Mouse (Mus musculus): ENCODE data around the gene Extl2.

Extl2 gene

GRCm38 (mm10) chr3:116009622-116010344 lies 2.5 kb downstream of the Extl2 start:
- no peak for DNase-seq

- no peak for DNase-seq
These were observed 7.6 kb downstream of the Extl2 start for GRCm38 (mm10) chr3:116014901-116015300.

DNA sequence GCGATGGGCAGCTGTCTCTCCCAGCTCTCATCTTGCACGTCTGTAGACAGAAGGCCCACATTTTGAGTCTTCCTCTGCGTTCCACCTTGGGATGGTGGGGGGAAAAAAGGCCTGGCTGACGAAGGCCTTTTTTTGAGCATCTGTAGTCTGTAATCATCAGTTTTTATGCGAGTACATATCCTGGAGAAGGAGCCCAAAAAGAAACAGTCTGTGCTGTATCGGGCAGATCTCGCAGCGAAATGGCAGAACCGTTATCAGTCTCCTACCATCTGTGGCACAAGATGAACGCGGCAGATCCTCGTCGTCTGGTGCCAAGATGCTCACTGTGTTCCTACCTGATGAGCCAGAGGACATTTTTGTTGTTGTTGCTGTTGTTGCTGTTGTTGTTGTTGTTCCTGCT lies 8.9 kb downstream of the Extl2 start:
- no peak for DNase-seq

- no peak for DNase-seq
These were observed 11.3 kb downstream of the Extl2 start for GRCm38 (mm10) chr3:116018606-116019005.

DNA sequence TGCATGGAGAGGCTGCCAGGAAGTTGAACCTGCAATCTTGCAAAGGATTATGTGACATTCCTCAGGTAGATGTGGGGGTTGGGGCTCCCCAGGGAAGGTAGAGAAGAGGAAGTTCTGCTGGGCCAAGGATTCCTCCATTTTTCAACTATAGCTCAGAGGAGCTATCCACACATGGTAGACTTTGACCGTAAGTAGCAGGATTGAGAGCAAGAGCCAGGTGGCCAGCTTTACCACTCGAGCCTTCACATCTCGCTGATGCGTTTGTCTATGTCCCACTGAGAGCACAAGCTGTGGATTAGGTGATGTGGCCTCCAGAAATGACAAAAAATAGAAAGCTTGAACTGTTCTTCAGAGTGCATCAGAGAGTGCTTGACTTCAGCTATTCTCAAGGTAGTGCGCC lies 11.9 kb downstream of the Extl2 start:
- no peak for DNase-seq

- no peak for DNase-seq
These were observed 17.0 kb downstream of the Extl2 start for GRCm38 (mm10) chr3:116024236-116024635.

DNA sequence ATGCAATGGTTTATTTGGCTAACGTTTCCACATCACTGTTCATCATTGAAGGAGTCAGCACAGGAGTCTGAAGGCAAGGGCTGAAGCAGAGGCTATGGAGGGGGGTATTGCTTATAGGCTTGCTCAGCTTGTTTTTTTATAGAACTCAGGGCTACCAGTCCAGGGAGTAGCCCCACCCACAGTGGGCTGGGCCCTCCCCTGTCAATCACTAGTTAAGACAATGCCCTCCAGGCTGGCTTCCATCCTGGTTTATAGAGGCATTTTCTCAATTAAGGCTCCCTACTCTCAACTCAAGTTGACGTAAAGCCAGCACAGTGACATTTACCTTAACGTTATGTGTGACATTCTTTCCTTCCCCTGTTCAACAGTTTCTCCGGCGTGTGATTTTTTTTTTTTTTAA lies 17.4 kb downstream of the Extl2 start:
- DNase-seq: no peak

DNA sequence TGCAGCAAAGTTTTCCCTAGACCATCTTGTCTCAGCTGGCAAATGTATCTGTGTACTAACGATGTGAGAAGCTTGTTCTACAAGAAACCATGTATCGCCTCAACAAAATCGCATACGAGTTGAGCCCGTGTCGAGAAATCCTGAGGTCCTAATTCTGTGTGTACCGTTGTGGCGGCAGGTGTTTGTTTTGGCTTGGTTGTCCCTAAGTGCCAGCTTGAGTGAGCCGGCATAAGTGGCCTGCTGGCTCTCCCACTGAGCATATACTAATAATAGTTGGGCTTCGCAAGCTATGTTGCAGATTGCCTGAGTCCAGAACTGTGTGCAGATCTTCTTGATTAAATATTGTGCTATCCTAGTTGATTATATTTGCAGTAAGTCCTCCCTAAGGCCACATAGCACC lies 18.4 kb downstream of the Extl2 start:
- DNase-seq: no peak

- DNase-seq: no peak
These were observed 19.7 kb downstream of the Extl2 start for GRCm38 (mm10) chr3:116026996-116027395.

DNA sequence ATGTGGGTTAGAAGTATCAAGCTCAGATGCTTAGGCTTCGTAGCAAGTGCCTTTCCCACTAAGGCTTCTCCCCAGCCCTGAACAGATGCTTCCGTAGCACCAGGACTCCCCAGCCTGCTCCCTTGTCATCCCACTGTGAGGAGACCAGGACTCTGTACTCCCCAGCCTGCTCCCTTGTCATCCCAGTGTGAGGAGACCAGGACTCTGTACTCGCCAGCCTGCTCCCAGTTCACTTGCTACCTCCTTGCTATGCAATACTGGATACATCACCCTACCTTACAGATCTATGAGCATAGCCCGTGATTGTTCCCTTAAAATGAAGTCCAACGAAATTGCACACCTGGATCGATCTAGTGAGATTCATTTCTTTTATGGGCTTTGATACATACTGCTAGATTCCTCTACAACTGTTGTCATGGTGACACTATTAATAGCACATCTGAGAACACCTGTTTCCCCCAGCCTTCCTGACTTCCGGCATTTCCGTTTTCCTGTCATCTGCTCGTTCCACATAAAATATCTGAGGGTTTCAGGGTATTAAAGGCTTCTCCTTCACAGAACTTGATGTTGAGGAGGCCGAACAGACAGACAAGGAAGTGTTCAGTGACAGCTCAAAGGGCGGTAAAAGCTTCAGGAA lies 23.0 kb downstream of the Extl2 start:
- no peak for DNase-seq

DNA sequence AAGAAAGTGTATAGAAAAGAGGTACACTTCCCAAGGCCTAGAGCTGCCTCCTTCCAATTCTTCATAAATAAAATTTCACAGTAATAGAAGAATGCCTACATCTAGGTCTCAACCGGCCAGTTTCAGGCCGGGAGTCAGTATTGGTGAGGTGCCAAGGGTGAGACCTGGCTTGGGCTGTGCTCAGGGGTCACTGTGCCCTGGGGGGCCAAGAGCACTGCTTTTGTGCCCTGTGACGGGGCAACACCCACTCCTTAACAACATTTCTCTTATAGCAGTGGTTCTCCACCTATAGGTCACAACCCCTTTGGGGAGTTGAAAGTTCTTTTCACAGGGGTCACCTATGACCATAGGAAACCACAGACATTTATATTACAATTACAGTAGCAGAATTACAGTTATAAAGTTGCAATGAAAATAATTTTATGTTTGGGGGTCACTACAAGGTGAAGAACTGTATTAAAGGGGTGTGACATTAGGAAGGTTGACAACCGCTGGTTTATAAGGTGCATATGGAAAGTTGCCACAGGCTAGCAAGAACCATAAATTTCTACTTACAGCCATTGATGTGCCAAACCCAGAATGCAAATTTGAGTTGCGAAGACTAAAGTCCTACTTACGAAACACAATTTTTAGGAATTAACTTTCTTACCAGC lies 26.1 kb downstream of the Extl2 start:
- DNase-seq: no peak

GRCm38 (mm10) chr3:116033871-116034222 lies 26.6 kb downstream of the Extl2 start:
- peak in 1 of 2 experiments; percentile 25 for DNase-seq

GRCm38 (mm10) chr3:116040776-116041175 lies 33.5 kb downstream of the Extl2 start:
- peak in 1 of 2 experiments; percentile 14 for DNase-seq

- DNase-seq: no peak
These were observed 38.7 kb downstream of the Extl2 start for GRCm38 (mm10) chr3:116046000-116046399.

DNA sequence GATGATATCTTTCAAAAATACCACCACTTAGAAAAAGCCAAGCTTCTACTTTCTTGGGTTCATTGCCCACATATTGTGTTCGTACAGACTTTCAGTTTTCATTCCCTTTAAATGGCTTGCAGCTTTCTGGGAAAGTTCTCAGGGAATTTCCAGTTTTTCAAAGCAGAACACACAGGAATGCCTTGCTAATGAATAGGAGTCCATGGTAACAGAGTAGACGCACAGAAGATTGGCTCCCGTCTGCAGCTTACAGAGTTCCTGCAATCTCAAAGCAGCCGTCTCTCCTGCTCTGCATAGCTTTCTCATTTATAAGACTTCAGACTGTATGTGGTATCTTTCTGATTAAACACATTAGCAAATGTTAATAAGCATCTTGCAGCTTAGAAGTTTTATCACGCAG lies 39.8 kb downstream of the Extl2 start:
- no peak for DNase-seq

DNA sequence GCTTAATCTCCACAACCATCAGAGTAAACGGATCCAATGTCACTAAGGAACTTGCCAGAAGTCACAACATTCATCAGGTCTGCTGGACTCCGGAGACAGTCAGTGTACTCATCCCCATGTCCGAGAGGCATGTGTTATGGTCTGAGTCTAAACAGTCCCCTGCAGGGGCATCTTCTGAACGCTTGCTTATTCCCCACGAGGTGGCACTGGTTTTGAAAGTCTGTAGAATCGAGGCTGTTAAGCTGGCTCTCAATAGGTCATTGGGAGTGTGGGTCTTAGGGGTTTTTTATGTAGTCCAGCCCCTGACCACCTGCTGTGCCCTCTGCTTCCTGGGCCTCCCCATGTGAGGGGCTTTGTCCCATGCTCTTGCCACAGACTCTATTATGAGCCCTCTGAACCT lies 49.8 kb downstream of the Extl2 start:
- DNase-seq: no peak

GRCm38 (mm10) chr3:116060320-116060719 lies 53.1 kb downstream of the Extl2 start:
- DNase-seq: no peak

DNA sequence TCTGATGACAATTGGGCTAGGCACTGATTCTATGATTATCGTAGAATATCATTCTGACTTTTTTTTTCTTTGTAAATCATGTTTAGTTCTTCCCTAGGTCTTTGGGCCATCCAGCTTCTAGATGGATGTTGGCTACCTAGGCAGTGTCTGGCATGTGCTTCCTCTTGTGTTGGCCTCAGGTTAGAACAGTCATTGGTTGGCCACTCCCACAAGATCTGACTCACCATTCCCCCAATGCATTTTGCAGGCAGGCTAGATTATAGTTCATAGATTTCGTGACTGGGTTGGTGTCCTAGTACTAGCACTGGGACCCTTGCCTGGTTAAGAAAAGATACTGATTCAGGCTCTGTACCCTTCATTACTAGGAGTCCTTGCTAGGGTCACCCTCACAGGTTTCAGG lies 54.9 kb downstream of the Extl2 start:
- no peak for DNase-seq

- DNase-seq: no peak
These were observed 65.3 kb downstream of the Extl2 start for GRCm38 (mm10) chr3:116072584-116072983.

DNA sequence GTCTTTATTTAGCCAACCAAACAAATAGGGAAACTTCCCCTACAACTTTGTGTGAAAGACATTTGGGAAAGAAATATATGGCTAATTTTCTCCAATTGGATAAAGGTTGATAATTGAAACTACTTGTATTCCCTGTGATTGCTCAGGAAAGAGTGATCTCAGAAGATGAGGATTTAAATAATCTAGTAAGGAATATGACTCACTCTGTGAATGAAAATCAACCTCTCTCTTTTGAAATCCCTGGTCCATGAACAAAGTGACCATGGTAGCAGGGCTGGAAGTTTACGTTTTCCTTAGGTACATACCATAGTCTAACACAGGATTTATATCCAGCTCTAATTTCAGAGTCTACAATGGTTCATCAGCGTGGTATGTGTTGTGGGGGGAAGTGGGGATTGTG lies 69.5 kb downstream of the Extl2 start:
- DNase-seq: no peak

DNA sequence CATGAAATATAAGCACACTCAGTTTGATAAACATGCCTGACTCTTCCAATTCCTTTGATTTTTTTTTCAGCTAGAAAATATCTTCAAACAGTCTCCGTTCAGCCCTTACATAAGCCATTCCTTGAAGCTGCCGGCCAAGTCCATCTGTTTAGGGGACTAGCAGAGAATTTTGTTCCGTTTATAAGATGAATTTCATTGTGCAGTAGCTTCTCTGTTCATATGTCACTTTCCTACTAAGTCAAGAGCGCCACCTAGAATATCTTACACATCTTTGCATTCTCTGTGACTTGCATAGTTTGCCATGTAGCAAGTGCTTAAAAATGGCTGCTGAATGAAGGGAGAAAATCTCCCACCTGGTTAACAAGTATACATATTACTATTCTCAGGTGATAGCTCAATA lies 71.2 kb downstream of the Extl2 start:
- no peak for DNase-seq

Measured in kidney, postnatal 25 days (tissue).